Mouse (Mus musculus) heart, embryonic 14.5 days (tissue): ENCODE results near the gene Slc41a1. TPM values are rescaled to one million over a fixed set of nuclear protein-coding genes. Genes with fewer than 3 reads are reported as not detected.

Source experiments
- ATAC-seq: fragments of 200-750 bp; cut with Nextera tagmentation; 2 replicates; pipeline ENCODE4 v1.8.0; 2017; ENCODE audit warnings: low read depth, moderate TSS enrichment; ENCODE audit not compliant: insufficient number of reproducible peaks, insufficient read depth, low FRiP score
- H3K27ac ChIP-seq, 2 experiments: fragments of 200-500 bp in 1 of 2; fragments of 300-500 bp in 1 of 2; sonication (generic) in 1 of 2; replicated peaks in 1 of 2; 2 replicates each; pipeline ENCODE4 v1.5.1; 2012 to 2014; ENCODE audit warnings: low read depth in 2 of 2, low read length in 2 of 2, control low read depth in 1 of 2, mild to moderate bottlenecking in 1 of 2, mixed read lengths in 1 of 2; ENCODE audit not compliant: control insufficient read depth in 1 of 2, insufficient read depth in 1 of 2
- H3K27me3 ChIP-seq: fragments of 300-500 bp; sonication (generic); 2 replicates; pipeline ENCODE4 v1.6.1; 2014; ENCODE audit warnings: mild to moderate bottlenecking, low read length, control low read depth; ENCODE audit not compliant: control insufficient read depth, insufficient read depth
- H3K36me3 ChIP-seq: fragments of 300-500 bp; sonication (generic); 2 replicates; pipeline ENCODE4 v1.6.1; 2014; ENCODE audit warnings: mild to moderate bottlenecking, control low read depth, low read length, mixed read lengths; ENCODE audit not compliant: control insufficient read depth, insufficient read depth
- H3K4me1 ChIP-seq, 2 experiments: fragments of 200-500 bp in 1 of 2; fragments of 300-500 bp in 1 of 2; sonication (generic) in 1 of 2; 2 replicates each; pipeline ENCODE4 v1.6.1; 2012 to 2014; ENCODE audit warnings: low read length in 2 of 2, control low read depth in 1 of 2, mixed read lengths in 1 of 2; ENCODE audit not compliant: control insufficient read depth in 2 of 2, insufficient read depth in 2 of 2
- H3K4me2 ChIP-seq: fragments of 300-500 bp; sonication (generic); 2 replicates; pipeline ENCODE4 v1.6.1; 2014; ENCODE audit warnings: mild to moderate bottlenecking, low read length
- H3K4me3 ChIP-seq, 2 experiments: fragments of 200-500 bp in 1 of 2; fragments of 300-500 bp in 1 of 2; sonication (generic) in 1 of 2; 2 replicates each; pipeline ENCODE4 v1.5.1; 2012 to 2014; ENCODE audit warnings: low read length in 2 of 2, mild to moderate bottlenecking in 2 of 2, control low read depth in 1 of 2, low read depth in 1 of 2, moderate library complexity in 1 of 2; ENCODE audit not compliant: control insufficient read depth in 1 of 2, insufficient read depth in 1 of 2
- H3K9ac ChIP-seq: fragments of 300-500 bp; sonication (generic); 2 replicates; pipeline ENCODE4 v1.6.1; 2014; ENCODE audit warnings: mild to moderate bottlenecking, low read length
- H3K9me3 ChIP-seq: fragments of 300-500 bp; sonication (generic); 2 replicates; pipeline ENCODE4 v1.6.1; 2016; ENCODE audit warnings: low read length, control low read depth; ENCODE audit not compliant: control insufficient read depth
- WGBS: fragments of 180-500 bp; shearing (Covaris S2); extraction: QIAGEN DNeasy Blood & Tissue Kit; methylation state at CpG from one replicate; pipeline ENCODE4 v1.1.7; 2014; 5-methylcytosine and 5-hydroxymethylcytosine counted together
- polyA plus RNA-seq: library from polyadenylated mRNA; unstranded; fragments of >200 nt; fragmentation: Nextera tagmentation; extraction: Ambion mirVana; gene quantifications from 2 replicates; pipeline ENCODE4 v1.2.1, GENCODE M21; 2014

The Slc41a1 gene
- polyA plus RNA-seq, 1 experiment from 2014 or later, result 8.2 TPM

DNA sequence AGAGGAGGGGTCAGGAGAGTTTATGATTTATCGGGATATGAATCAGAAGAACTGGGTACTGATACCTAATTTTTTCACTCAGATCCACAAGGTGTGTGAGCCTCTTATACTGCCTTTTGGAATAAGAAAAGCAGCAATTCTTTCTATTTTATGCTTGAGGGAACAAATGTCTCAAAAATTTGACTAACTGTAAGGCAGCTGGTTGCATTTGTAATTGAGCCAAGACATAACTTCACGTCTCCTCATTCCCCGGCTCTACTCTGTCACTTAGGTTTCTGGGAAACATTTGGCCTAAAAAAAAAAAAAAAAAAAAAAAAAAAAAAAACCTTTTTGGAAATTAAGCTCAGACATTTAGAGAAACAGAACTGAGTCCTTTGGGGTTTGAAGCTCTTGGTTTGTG lies 59.3 kb downstream of the Slc41a1 start:
- no peak overlapping the region for H3K4me3 ChIP-seq
- no peak overlapping the region for H3K27ac ChIP-seq
- H3K27me3 ChIP-seq, result no peaks in the 10 kb centered on the region
- no peaks in the 10 kb centered on the region for H3K36me3 ChIP-seq
- H3K4me1 ChIP-seq, result no peaks in the 10 kb centered on the region
- H3K9me3 ChIP-seq, result no peaks in the 10 kb centered on the region
- no peak for ATAC-seq
- no peak overlapping the region for H3K9ac ChIP-seq
- no peak overlapping the region for H3K4me2 ChIP-seq
- 85% methylated on average over 3 of the region's 3 CpGs for WGBS

GRCm38 (mm10) chr1:131890043-131890658 lies 62.9 kb downstream of the Slc41a1 start:
- ATAC-seq, result no peak
- Histone ChIP-seq H3K27me3 (no peaks in the 10 kb centered on the region), H3K36me3 (no peaks in the 10 kb centered on the region), H3K4me3 (no peak overlapping the region), H3K4me2 (no peak overlapping the region), H3K9ac (no peak overlapping the region), H3K27ac (no peak overlapping the region), H3K4me1 (no peaks in the 10 kb centered on the region), H3K9me3 (no peaks in the 10 kb centered on the region)
- 72% methylated on average over 6 of the region's 6 CpGs for WGBS

DNA sequence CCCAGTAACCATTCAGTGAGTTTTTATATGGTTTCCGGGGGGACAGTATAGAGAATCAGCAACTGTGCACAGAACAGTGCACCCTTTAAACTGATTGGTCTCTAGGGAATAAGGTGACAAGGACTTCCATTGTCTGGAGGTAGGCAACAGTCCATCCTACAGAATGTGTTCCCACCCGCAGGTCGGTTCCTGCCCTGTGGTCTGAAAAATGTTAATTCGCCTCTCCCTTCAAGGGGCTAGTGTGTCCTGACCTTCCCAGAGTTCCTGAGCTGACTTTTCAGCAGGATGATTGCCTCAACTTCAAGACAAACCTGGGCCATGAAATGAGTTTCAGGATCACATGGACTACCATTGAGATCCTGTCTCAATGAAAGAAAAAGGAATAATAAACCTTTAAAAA lies 64.1 kb downstream of the Slc41a1 start:
- H3K9ac ChIP-seq, result no peak overlapping the region
- ATAC-seq, result no peak
- no peak overlapping the region for H3K4me3 ChIP-seq
- no peaks in the 10 kb centered on the region for H3K9me3 ChIP-seq
- H3K36me3 ChIP-seq, result no peaks in the 10 kb centered on the region
- no peaks in the 10 kb centered on the region for H3K4me1 ChIP-seq
- WGBS, result 78% methylated on average over 4 of the region's 4 CpGs
- H3K4me2 ChIP-seq, result no peak overlapping the region
- H3K27ac ChIP-seq, result no peak overlapping the region
- no peaks in the 10 kb centered on the region for H3K27me3 ChIP-seq

Other genes with a start within 250 kb of the Slc41a1 start
- gene Avpr1b, start 228.3 kb upstream of the Slc41a1 start, polyA plus RNA-seq, result not detected in 2 replicates
- 0.15 TPM in 1 of 2 replicates, not detected in the other for gene Ctse, start 189.2 kb upstream of the Slc41a1 start, polyA plus RNA-seq
- 2.0 and 2.3 TPM in 2 replicates for gene Rab7b, start 138.8 kb upstream of the Slc41a1 start, polyA plus RNA-seq
- gene Slc26a9, start 83.5 kb upstream of the Slc41a1 start, polyA plus RNA-seq, result 0.07 and 0.23 TPM in 2 replicates
- 2.1 and 2.2 TPM in 2 replicates for gene Pm20d1, start 30.1 kb upstream of the Slc41a1 start, polyA plus RNA-seq
- 17.8 and 17.9 TPM in 2 replicates for gene Rab29, start 39.7 kb downstream of the Slc41a1 start, polyA plus RNA-seq
- gene Nucks1, start 83.0 kb downstream of the Slc41a1 start, polyA plus RNA-seq, result 27.4 and 32.4 TPM in 2 replicates
- 3.1 and 3.7 TPM in 2 replicates for gene Slc45a3, start 135.5 kb downstream of the Slc41a1 start, polyA plus RNA-seq
- gene Elk4, start 180.1 kb downstream of the Slc41a1 start, polyA plus RNA-seq, result 24.7 and 26.1 TPM in 2 replicates
- 12.6 and 13.3 TPM in 2 replicates for gene Mfsd4a, start 240.6 kb downstream of the Slc41a1 start, polyA plus RNA-seq